Mouse (Mus musculus): ENCODE measurements around the gene Tmem217.

- no peak for TF ChIP-seq CTCF (IDR thresholded peaks at IDR 0.05; ENCODE audit: low read depth, low read length)
- TF ChIP-seq POLR2A (IDR thresholded peaks at IDR 0.05; ENCODE audit: insufficient read depth, low read length), result no peak
These were observed 60.5 kb downstream of the Tmem217 start for GRCm38 (mm10) chr17:29491591-29492268.

Measured in ES-Bruce4 (cell line).